Mouse (Mus musculus) neural tube, embryonic 15.5 days (tissue): Measurements from ENCODE around the gene Adgrg3. TPM values are rescaled to one million over a fixed set of nuclear protein-coding genes. Genes with fewer than 3 reads are reported as not detected.

ENCODE experiments used
- ATAC-seq: fragments of 200-750 bp; cut with Nextera tagmentation; 2 replicates; pipeline ENCODE4 v1.8.0; 2017; ENCODE audit warnings: mild to moderate bottlenecking, moderate TSS enrichment, moderate library complexity; ENCODE audit not compliant: low FRiP score
- H3K27ac ChIP-seq: fragments of 300-500 bp; sonication (generic); replicated peaks from 2 replicates; pipeline ENCODE4 v1.5.1; 2015; ENCODE audit warnings: mild to moderate bottlenecking, inconsistent platforms
- H3K27me3 ChIP-seq: fragments of 300-500 bp; sonication (generic); replicated peaks from 2 replicates; pipeline ENCODE4 v1.6.1; 2015; ENCODE audit warnings: inconsistent platforms
- H3K36me3 ChIP-seq: fragments of 300-500 bp; sonication (generic); 2 replicates; pipeline ENCODE4 v1.6.1; 2015; ENCODE audit warnings: inconsistent platforms
- H3K4me1 ChIP-seq: fragments of 300-500 bp; sonication (generic); 2 replicates; pipeline ENCODE4 v1.6.1; 2015; ENCODE audit warnings: inconsistent platforms
- H3K4me2 ChIP-seq: fragments of 300-500 bp; sonication (generic); 2 replicates; pipeline ENCODE4 v1.6.1; 2015; ENCODE audit warnings: inconsistent platforms, mild to moderate bottlenecking, moderate library complexity
- H3K4me3 ChIP-seq: fragments of 300-500 bp; sonication (generic); replicated peaks from 2 replicates; pipeline ENCODE4 v1.5.1; 2015; ENCODE audit warnings: mild to moderate bottlenecking, inconsistent platforms
- H3K9ac ChIP-seq: fragments of 300-500 bp; sonication (generic); replicated peaks from 2 replicates; pipeline ENCODE4 v1.6.1; 2015; ENCODE audit warnings: mild to moderate bottlenecking, inconsistent platforms
- H3K9me3 ChIP-seq: fragments of 300-500 bp; sonication (generic); replicated peaks from 2 replicates; pipeline ENCODE4 v1.6.1; 2016; ENCODE audit warnings: inconsistent platforms
- WGBS: fragments of 180-500 bp; shearing (Covaris S2); methylation state at CpG from one replicate; pipeline ENCODE4 v1.1.7; 2015; ENCODE audit warnings: mixed read lengths; 5-methylcytosine and 5-hydroxymethylcytosine counted together
- polyA plus RNA-seq: library from polyadenylated mRNA; unstranded; fragments of >200 nt; fragmentation: Nextera tagmentation; extraction: Ambion mirVana; gene quantifications from 2 replicates; pipeline ENCODE4 v1.2.1, GENCODE M21; 2015

Adgrg3 gene
- polyA plus RNA-seq = 0.95 and 4.7 TPM in 2 replicates

GRCm38 (mm10) chr8:95017451-95017850, at the start of gene Adgrg3:
Gene Adgrg3, plus strand, starts transcription at chr8:95017692.
- H3K9ac ChIP-seq = no peak within 1 kb of the TSS
- no peaks in the 10 kb centered on the region for H3K9me3 ChIP-seq
- H3K27me3 ChIP-seq = no peaks in the 10 kb centered on the region
- H3K36me3 ChIP-seq = peaks cover 24% of the 10 kb centered on the region
- peaks cover 3% of the 10 kb centered on the region; the same call in 1 of the 2 replicates for H3K4me1 ChIP-seq
- ATAC-seq = no peak
- peak within 1 kb of the TSS; percentile 45 for H3K27ac ChIP-seq
- H3K4me2 ChIP-seq = no peak within 1 kb of the TSS
- no peak within 1 kb of the TSS for H3K4me3 ChIP-seq
- 84% methylated on average over 11 of the region's 11 CpGs for WGBS

- WGBS = 88% methylated on average over 9 of the region's 9 CpGs
Observed at GRCm38 (mm10) chr8:94973270-94973669, 44.2 kb upstream of the Adgrg3 start.

GRCm38 (mm10) chr8:94973786-94974185, 43.7 kb upstream of the Adgrg3 start:
- Histone ChIP-seq H3K4me3 (no peak overlapping the region), H3K27ac (no peak overlapping the region), H3K9ac (no peak overlapping the region), H3K36me3 (no peaks in the 10 kb centered on the region), H3K27me3 (no peaks in the 10 kb centered on the region), H3K4me2 (no peak overlapping the region), H3K4me1 (peaks cover 22% of the 10 kb centered on the region), H3K9me3 (no peaks in the 10 kb centered on the region)
- WGBS = 91% methylated on average over 9 of the region's 9 CpGs
- no peak for ATAC-seq

More at GRCm38 (mm10) chr8:94973270-94973669, 44.2 kb upstream of the Adgrg3 start:
- no peak for ATAC-seq
- H3K9ac ChIP-seq = no peak overlapping the region
- no peaks in the 10 kb centered on the region for H3K27me3 ChIP-seq
- H3K36me3 ChIP-seq = no peaks in the 10 kb centered on the region
- H3K4me2 ChIP-seq = no peak overlapping the region
- H3K9me3 ChIP-seq = no peaks in the 10 kb centered on the region
- peaks cover 17% of the 10 kb centered on the region for H3K4me1 ChIP-seq
- H3K4me3 ChIP-seq = no peak overlapping the region
- no peak overlapping the region for H3K27ac ChIP-seq

GRCm38 (mm10) chr8:94974467-94975165, 42.9 kb upstream of the Adgrg3 start, which contains the start of gene Adgrg1:
Gene Adgrg1, plus strand, starts transcription at chr8:94974751.
- no peaks in the 10 kb centered on the region for H3K9me3 ChIP-seq
- H3K4me3 ChIP-seq = no peak within 1 kb of the TSS
- no peak within 1 kb of the TSS for H3K9ac ChIP-seq
- peaks cover 23% of the 10 kb centered on the region for H3K4me1 ChIP-seq
- no peaks in the 10 kb centered on the region for H3K27me3 ChIP-seq
- no peaks in the 10 kb centered on the region for H3K36me3 ChIP-seq
- ATAC-seq = no peak
- H3K4me2 ChIP-seq = no peak within 1 kb of the TSS
- 61% methylated on average over 7 of the region's 7 CpGs for WGBS
- no peak within 1 kb of the TSS for H3K27ac ChIP-seq

- no peaks in the 10 kb centered on the region for H3K9me3 ChIP-seq
- peaks cover 33% of the 10 kb centered on the region for H3K4me1 ChIP-seq
- H3K27me3 ChIP-seq = no peaks in the 10 kb centered on the region
- 0 out of 2 replicates have a peak overlapping the region, but pooled peaks have one; percentile 17 for H3K9ac ChIP-seq
- 0 out of 2 replicates have a peak, but pooled peaks have one; percentile 22 for ATAC-seq
- H3K4me2 ChIP-seq = peak overlapping the region; percentile 47
- peak overlapping the region; percentile 22 for H3K4me3 ChIP-seq
- H3K36me3 ChIP-seq = no peaks in the 10 kb centered on the region
- no peak overlapping the region; the same call in 1 of the 2 replicates for H3K27ac ChIP-seq
- WGBS = 19% methylated on average over 17 of the region's 17 CpGs
Observed at GRCm38 (mm10) chr8:94976651-94977417, 40.7 kb upstream of the Adgrg3 start.

- H3K36me3 ChIP-seq = no peaks in the 10 kb centered on the region
- no peaks in the 10 kb centered on the region for H3K27me3 ChIP-seq
- no peak overlapping the region for H3K9ac ChIP-seq
- 16% methylated on average over 9 of the region's 9 CpGs for WGBS
- peak overlapping the region; percentile 47 for H3K4me2 ChIP-seq
- no peak overlapping the region for H3K27ac ChIP-seq
- H3K4me1 ChIP-seq = peaks cover 46% of the 10 kb centered on the region
- no peaks in the 10 kb centered on the region for H3K9me3 ChIP-seq
- no peak for ATAC-seq
- H3K4me3 ChIP-seq = no peak overlapping the region
Observed at GRCm38 (mm10) chr8:94978131-94978530, 39.4 kb upstream of the Adgrg3 start.

GRCm38 (mm10) chr8:94978593-94979319, 38.7 kb upstream of the Adgrg3 start:
- peak overlapping the region; percentile 47; the same call in 1 of the 2 replicates for H3K4me2 ChIP-seq
- H3K27me3 ChIP-seq = no peaks in the 10 kb centered on the region
- peaks cover 52% of the 10 kb centered on the region for H3K4me1 ChIP-seq
- ATAC-seq = no peak
- no peaks in the 10 kb centered on the region for H3K9me3 ChIP-seq
- no peak overlapping the region for H3K4me3 ChIP-seq
- WGBS = 61% methylated on average over 13 of the region's 13 CpGs
- H3K9ac ChIP-seq = no peak overlapping the region
- H3K36me3 ChIP-seq = no peaks in the 10 kb centered on the region
- H3K27ac ChIP-seq = no peak overlapping the region

- WGBS = 98% methylated on average over 5 of the region's 5 CpGs
- no peaks in the 10 kb centered on the region for H3K9me3 ChIP-seq
- ATAC-seq = no peak
- no peak overlapping the region for H3K9ac ChIP-seq
- no peak overlapping the region for H3K4me3 ChIP-seq
- no peaks in the 10 kb centered on the region for H3K36me3 ChIP-seq
- H3K4me1 ChIP-seq = peaks cover 62% of the 10 kb centered on the region
- H3K27ac ChIP-seq = no peak overlapping the region
- no peaks in the 10 kb centered on the region for H3K27me3 ChIP-seq
- no peak overlapping the region for H3K4me2 ChIP-seq
Observed at GRCm38 (mm10) chr8:94980176-94980575, 37.3 kb upstream of the Adgrg3 start.

GRCm38 (mm10) chr8:94980976-94981375, 36.5 kb upstream of the Adgrg3 start:
- Histone ChIP-seq H3K36me3 (no peaks in the 10 kb centered on the region), H3K4me3 (no peak overlapping the region), H3K27ac (no peak overlapping the region), H3K9me3 (no peaks in the 10 kb centered on the region), H3K27me3 (no peaks in the 10 kb centered on the region), H3K4me2 (no peak overlapping the region), H3K4me1 (peaks cover 65% of the 10 kb centered on the region), H3K9ac (no peak overlapping the region)
- 55% methylated on average over 8 of the region's 8 CpGs for WGBS
- no peak for ATAC-seq

- WGBS = 29% methylated on average over 7 of the region's 7 CpGs
- no peak overlapping the region for H3K4me2 ChIP-seq
- H3K4me3 ChIP-seq = no peak overlapping the region
- H3K9ac ChIP-seq = no peak overlapping the region
- H3K27me3 ChIP-seq = no peaks in the 10 kb centered on the region
- peaks cover 69% of the 10 kb centered on the region for H3K4me1 ChIP-seq
- H3K36me3 ChIP-seq = no peaks in the 10 kb centered on the region
- no peak for ATAC-seq
- H3K27ac ChIP-seq = peak overlapping the region; percentile 47
- H3K9me3 ChIP-seq = no peaks in the 10 kb centered on the region
Observed at GRCm38 (mm10) chr8:94981848-94982247, 35.6 kb upstream of the Adgrg3 start.

GRCm38 (mm10) chr8:94983146-94983545, 34.3 kb upstream of the Adgrg3 start:
- H3K9me3 ChIP-seq = no peaks in the 10 kb centered on the region
- no peak for ATAC-seq
- peak overlapping the region; percentile 69; the same call in 1 of the 2 replicates for H3K27ac ChIP-seq
- H3K36me3 ChIP-seq = no peaks in the 10 kb centered on the region
- 12% methylated on average over 5 of the region's 5 CpGs for WGBS
- H3K4me3 ChIP-seq = no peak overlapping the region
- peak overlapping the region; percentile 40 for H3K4me2 ChIP-seq
- H3K27me3 ChIP-seq = no peaks in the 10 kb centered on the region
- no peak overlapping the region for H3K9ac ChIP-seq
- H3K4me1 ChIP-seq = peaks cover 64% of the 10 kb centered on the region
